Mouse (Mus musculus): ENCODE measurements around the gene Olfr633. TPM values are rescaled to one million over a fixed set of nuclear protein-coding genes. Genes with fewer than 3 reads are reported as not detected.

Gene Olfr633
- not detected for polyA plus RNA-seq (2017; shearing (Covaris generic))

GRCm38 (mm10) chr7:103944137-103944536 is at the start of gene Olfr633:
Gene Olfr633, plus strand, starts transcription at chr7:103944437.

GRCm38 (mm10) chr7:103903187-103903586 is 41.0 kb upstream of the Olfr633 start, which contains the start of gene Olfr65:
Gene Olfr65, plus strand, starts transcription at chr7:103903487.

GRCm38 (mm10) chr7:103928525-103928924 is 15.7 kb upstream of the Olfr633 start, which contains the start of gene Olfr631:
Gene Olfr631, plus strand, starts transcription at chr7:103928825.

GRCm38 (mm10) chr7:103934264-103934663 is 10.0 kb upstream of the Olfr633 start, which contains the start of gene Olfr632:
Gene Olfr632, plus strand, starts transcription at chr7:103934347.

GRCm38 (mm10) chr7:103970852-103971251 is 26.6 kb downstream of the Olfr633 start, which contains the start of gene Olfr635:
Gene Olfr635, plus strand, starts transcription at chr7:103971152.

GRCm38 (mm10) chr7:103998446-103998845 is 54.2 kb downstream of the Olfr633 start, which contains the start of gene Olfr638:
Gene Olfr638, plus strand, starts transcription at chr7:103998746.

Other genes with a start within 250 kb of the Olfr633 start
- not detected for gene Olfr243, start 229.8 kb upstream of the Olfr633 start, polyA plus RNA-seq (2017; shearing (Covaris generic))
- not detected for gene Olfr628, start 214.1 kb upstream of the Olfr633 start, polyA plus RNA-seq (2017; shearing (Covaris generic))
- gene Olfr629, start 199.5 kb upstream of the Olfr633 start, polyA plus RNA-seq (2017; shearing (Covaris generic)) = not detected
- gene Olfr630, start 187.1 kb upstream of the Olfr633 start, polyA plus RNA-seq (2017; shearing (Covaris generic)) = not detected
- gene Olfr69, start 172.8 kb upstream of the Olfr633 start, polyA plus RNA-seq (2017; shearing (Covaris generic)) = not detected
- gene Olfr68, start 164.7 kb upstream of the Olfr633 start, polyA plus RNA-seq (2017; shearing (Covaris generic)) = not detected
- not detected for gene Olfr67, start 152.6 kb upstream of the Olfr633 start, polyA plus RNA-seq (2017; shearing (Covaris generic))
- 122 TPM for gene Hbb-bt, start 130.4 kb upstream of the Olfr633 start, polyA plus RNA-seq (2017; shearing (Covaris generic))
- gene Hbb-bs, start 116.3 kb upstream of the Olfr633 start, polyA plus RNA-seq (2017; shearing (Covaris generic)) = 599 TPM
- gene Hbb-bh2, start 103.9 kb upstream of the Olfr633 start, polyA plus RNA-seq (2017; shearing (Covaris generic)) = not detected
- gene Hbb-bh1, start 101.3 kb upstream of the Olfr633 start, polyA plus RNA-seq (2017; shearing (Covaris generic)) = not detected
- gene Hbb-y, start 91.2 kb upstream of the Olfr633 start, polyA plus RNA-seq (2017; shearing (Covaris generic)) = not detected
- not detected for gene Olfr66, start 58.2 kb upstream of the Olfr633 start, polyA plus RNA-seq (2017; shearing (Covaris generic))
- not detected for gene Olfr64, start 50.0 kb upstream of the Olfr633 start, polyA plus RNA-seq (2017; shearing (Covaris generic))
- not detected for gene Olfr65, start 41.0 kb upstream of the Olfr633 start, polyA plus RNA-seq (2017; shearing (Covaris generic))
- gene Olfr631, start 15.6 kb upstream of the Olfr633 start, polyA plus RNA-seq (2017; shearing (Covaris generic)) = not detected
- gene Olfr632, start 10.1 kb upstream of the Olfr633 start, polyA plus RNA-seq (2017; shearing (Covaris generic)) = not detected
- gene Olfr635, start 26.7 kb downstream of the Olfr633 start, polyA plus RNA-seq (2017; shearing (Covaris generic)) = 0.04 TPM
- gene Olfr638, start 54.3 kb downstream of the Olfr633 start, polyA plus RNA-seq (2017; shearing (Covaris generic)) = not detected
- gene Olfr639, start 72.9 kb downstream of the Olfr633 start, polyA plus RNA-seq (2017; shearing (Covaris generic)) = not detected
- not detected for gene Olfr640, start 81.1 kb downstream of the Olfr633 start, polyA plus RNA-seq (2017; shearing (Covaris generic))
- gene Olfr641, start 91.0 kb downstream of the Olfr633 start, polyA plus RNA-seq (2017; shearing (Covaris generic)) = not detected
- not detected for gene Olfr642, start 108.2 kb downstream of the Olfr633 start, polyA plus RNA-seq (2017; shearing (Covaris generic))
- 0.12 TPM for gene 4930516K23Rik, start 117.0 kb downstream of the Olfr633 start, polyA plus RNA-seq (2017; shearing (Covaris generic))
- gene Olfr644, start 127.4 kb downstream of the Olfr633 start, polyA plus RNA-seq (2017; shearing (Covaris generic)) = not detected
- not detected for gene Olfr645, start 141.0 kb downstream of the Olfr633 start, polyA plus RNA-seq (2017; shearing (Covaris generic))
- not detected for gene Olfr646, start 160.4 kb downstream of the Olfr633 start, polyA plus RNA-seq (2017; shearing (Covaris generic))
- not detected for gene Ubqln5, start 185.4 kb downstream of the Olfr633 start, polyA plus RNA-seq (2017; shearing (Covaris generic))
- not detected for gene Olfr643, start 193.0 kb downstream of the Olfr633 start, polyA plus RNA-seq (2017; shearing (Covaris generic))
- not detected for gene Ubqln3, start 198.8 kb downstream of the Olfr633 start, polyA plus RNA-seq (2017; shearing (Covaris generic))
- not detected for gene Ubqlnl, start 206.1 kb downstream of the Olfr633 start, polyA plus RNA-seq (2017; shearing (Covaris generic))
- gene Olfm5, start 220.4 kb downstream of the Olfr633 start, polyA plus RNA-seq (2017; shearing (Covaris generic)) = not detected
- gene Olfr648, start 239.0 kb downstream of the Olfr633 start, polyA plus RNA-seq (2017; shearing (Covaris generic)) = 0.17 TPM